Mouse (Mus musculus) neural tube, embryonic 13.5 days (tissue): ENCODE results near the gene Dhrs9. TPM values are rescaled to one million over a fixed set of nuclear protein-coding genes. Genes with fewer than 3 reads are reported as not detected.
A peak's percentile ranks its signal among the peaks of the same experiment; 100 is the strongest.

Source experiments
- ATAC-seq: fragments of 200-750 bp; cut with Nextera tagmentation; 2 replicates; pipeline ENCODE4 v1.8.0; 2017; ENCODE audit warnings: low read depth, mild to moderate bottlenecking, moderate TSS enrichment, moderate library complexity
- H3K27ac ChIP-seq: fragments of 300-500 bp; sonication (generic); replicated peaks from 2 replicates; pipeline ENCODE4 v1.5.1; 2015; ENCODE audit warnings: moderate library complexity, mild to moderate bottlenecking, inconsistent platforms
- H3K27me3 ChIP-seq: fragments of 300-500 bp; sonication (generic); 2 replicates; pipeline ENCODE4 v1.6.1; 2015; ENCODE audit warnings: mild to moderate bottlenecking, inconsistent platforms
- H3K36me3 ChIP-seq: fragments of 300-500 bp; sonication (generic); 2 replicates; pipeline ENCODE4 v1.6.1; 2015; ENCODE audit warnings: mild to moderate bottlenecking, inconsistent platforms
- H3K4me1 ChIP-seq: fragments of 300-500 bp; sonication (generic); replicated peaks from 2 replicates; pipeline ENCODE4 v1.6.1; 2015; ENCODE audit warnings: inconsistent platforms
- H3K4me2 ChIP-seq: fragments of 300-500 bp; sonication (generic); 2 replicates; pipeline ENCODE4 v1.6.1; 2015; ENCODE audit warnings: inconsistent platforms, mild to moderate bottlenecking, moderate library complexity
- H3K4me3 ChIP-seq: fragments of 300-500 bp; sonication (generic); 2 replicates; pipeline ENCODE4 v1.5.1; 2015; ENCODE audit warnings: mild to moderate bottlenecking, inconsistent platforms
- H3K9ac ChIP-seq: fragments of 300-500 bp; sonication (generic); 2 replicates; pipeline ENCODE4 v1.6.1; 2015; ENCODE audit warnings: moderate library complexity, mild to moderate bottlenecking, inconsistent platforms
- H3K9me3 ChIP-seq: fragments of 300-500 bp; sonication (generic); 2 replicates; pipeline ENCODE4 v1.6.1; 2016; ENCODE audit warnings: inconsistent platforms
- WGBS: fragments of 180-500 bp; shearing (Covaris S2); methylation state at CpG from one replicate; pipeline ENCODE4 v1.1.7; 2015; 5-methylcytosine and 5-hydroxymethylcytosine counted together
- polyA plus RNA-seq: library from polyadenylated mRNA; unstranded; fragments of >200 nt; fragmentation: Nextera tagmentation; extraction: Ambion mirVana; gene quantifications from 2 replicates; pipeline ENCODE4 v1.2.1, GENCODE M21; 2015

Dhrs9 gene
- polyA plus RNA-seq, 1 experiment from 2014 or later: not detected

- WGBS: 92% methylated on average over 10 of the region's 10 CpGs
- H3K27ac ChIP-seq: no peak overlapping the region
- no peak overlapping the region for H3K9ac ChIP-seq
- no peaks in the 10 kb centered on the region for H3K27me3 ChIP-seq
- no peaks in the 10 kb centered on the region for H3K9me3 ChIP-seq
- no peak overlapping the region for H3K4me2 ChIP-seq
- no peak for ATAC-seq
- H3K4me1 ChIP-seq: no peaks in the 10 kb centered on the region
- H3K4me3 ChIP-seq: no peak overlapping the region
- H3K36me3 ChIP-seq: no peaks in the 10 kb centered on the region
Measured at GRCm38 (mm10) chr2:69427141-69427540, 46.9 kb downstream of the Dhrs9 start.

- WGBS: 31% methylated on average over 3 of the region's 3 CpGs
- H3K4me3 ChIP-seq: no peak overlapping the region
- no peak overlapping the region for H3K27ac ChIP-seq
- peak; percentile 76 for ATAC-seq
- H3K9me3 ChIP-seq: no peaks in the 10 kb centered on the region
- H3K9ac ChIP-seq: no peak overlapping the region
- H3K4me1 ChIP-seq: no peaks in the 10 kb centered on the region
- no peaks in the 10 kb centered on the region for H3K27me3 ChIP-seq
- H3K36me3 ChIP-seq: no peaks in the 10 kb centered on the region
- H3K4me2 ChIP-seq: no peak overlapping the region
Measured at GRCm38 (mm10) chr2:69428116-69428515, 47.9 kb downstream of the Dhrs9 start.

GRCm38 (mm10) chr2:69441656-69442055 is 61.4 kb downstream of the Dhrs9 start:
- Histone ChIP-seq H3K27me3 (no peaks in the 10 kb centered on the region), H3K4me3 (no peak overlapping the region), H3K9ac (no peak overlapping the region), H3K27ac (no peak overlapping the region), H3K4me2 (no peak overlapping the region), H3K9me3 (no peaks in the 10 kb centered on the region), H3K36me3 (no peaks in the 10 kb centered on the region), H3K4me1 (no peaks in the 10 kb centered on the region)
- WGBS: 81% methylated on average over 3 of the region's 3 CpGs
- ATAC-seq: no peak

GRCm38 (mm10) chr2:69445896-69446472 is 65.7 kb downstream of the Dhrs9 start:
- ATAC-seq: no peak
- WGBS: 75% methylated on average over 4 of the region's 4 CpGs

GRCm38 (mm10) chr2:69448581-69448980 is 68.3 kb downstream of the Dhrs9 start:
- H3K9ac ChIP-seq: no peak overlapping the region
- H3K27me3 ChIP-seq: no peaks in the 10 kb centered on the region
- H3K36me3 ChIP-seq: no peaks in the 10 kb centered on the region
- H3K4me2 ChIP-seq: no peak overlapping the region
- 92% methylated on average over 4 of the region's 4 CpGs for WGBS
- H3K4me1 ChIP-seq: no peaks in the 10 kb centered on the region
- H3K4me3 ChIP-seq: no peak overlapping the region
- H3K27ac ChIP-seq: no peak overlapping the region
- ATAC-seq: no peak
- H3K9me3 ChIP-seq: no peaks in the 10 kb centered on the region

More at GRCm38 (mm10) chr2:69445896-69446472, 65.7 kb downstream of the Dhrs9 start:
- Histone ChIP-seq H3K36me3 (no peaks in the 10 kb centered on the region), H3K4me1 (no peaks in the 10 kb centered on the region), H3K27me3 (no peaks in the 10 kb centered on the region), H3K9ac (no peak overlapping the region), H3K27ac (no peak overlapping the region), H3K4me3 (no peak overlapping the region), H3K9me3 (no peaks in the 10 kb centered on the region), H3K4me2 (no peak overlapping the region)

GRCm38 (mm10) chr2:69451128-69451527 is 70.9 kb downstream of the Dhrs9 start:
- no peak overlapping the region for H3K4me3 ChIP-seq
- WGBS: 74% methylated on average over 5 of the region's 5 CpGs
- H3K36me3 ChIP-seq: no peaks in the 10 kb centered on the region
- no peak overlapping the region for H3K9ac ChIP-seq
- no peaks in the 10 kb centered on the region for H3K9me3 ChIP-seq
- H3K4me1 ChIP-seq: no peaks in the 10 kb centered on the region
- H3K27me3 ChIP-seq: no peaks in the 10 kb centered on the region
- ATAC-seq: no peak
- no peak overlapping the region for H3K4me2 ChIP-seq
- H3K27ac ChIP-seq: no peak overlapping the region

Other genes with a start within 250 kb of the Dhrs9 start
- gene Nostrin, start 244.6 kb upstream of the Dhrs9 start, polyA plus RNA-seq: 0.89 and 1.4 TPM in 2 replicates
- gene Spc25, start 174.3 kb upstream of the Dhrs9 start, polyA plus RNA-seq: 38.8 and 42.0 TPM in 2 replicates
- gene G6pc2, start 169.4 kb upstream of the Dhrs9 start, polyA plus RNA-seq: 0.28 and 0.48 TPM in 2 replicates
- gene Abcb11, start 37.8 kb upstream of the Dhrs9 start, polyA plus RNA-seq: not detected in 2 replicates
- gene Lrp2, start 205.6 kb downstream of the Dhrs9 start, polyA plus RNA-seq: 0.39 and 0.59 TPM in 2 replicates